Mouse (Mus musculus) spleen, embryonic (tissue): ENCODE measurements around the gene Dnajb1.

Experiments used
- CTCF ChIA-PET: fragments of 350-600 bp; sonication (Branson Sonifier 250); formaldehyde crosslinking; loops from one replicate; lab custom pipeline; 2022; lab: Charles Lee

The Dnajb1 gene

DNA sequence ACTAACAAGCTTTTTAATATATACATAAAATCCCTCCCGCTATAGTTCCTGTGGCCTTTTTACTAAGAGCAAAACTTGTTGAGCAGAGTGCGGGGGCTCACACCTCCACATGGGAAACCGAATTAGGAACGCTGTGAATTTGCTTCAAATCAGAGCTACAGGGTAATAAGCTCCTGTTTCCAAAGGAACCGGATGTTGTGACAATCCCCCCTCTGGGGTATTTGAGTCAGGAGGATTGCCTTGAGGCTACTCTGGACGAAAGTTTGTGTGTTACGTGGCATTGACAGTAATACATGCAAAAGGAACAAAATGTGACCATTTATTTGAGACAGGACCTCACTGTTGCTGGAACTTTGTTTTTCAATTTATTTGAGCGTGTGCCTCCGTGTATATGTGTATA lies 1.1 kb downstream of the Dnajb1 start:
- CTCF ChIA-PET, result interaction anchor here (0.9 kb wide), 1 partner anchor 578 kb away, joined by 3 read pairs; no protein-coding TSS in a partner anchor

DNA sequence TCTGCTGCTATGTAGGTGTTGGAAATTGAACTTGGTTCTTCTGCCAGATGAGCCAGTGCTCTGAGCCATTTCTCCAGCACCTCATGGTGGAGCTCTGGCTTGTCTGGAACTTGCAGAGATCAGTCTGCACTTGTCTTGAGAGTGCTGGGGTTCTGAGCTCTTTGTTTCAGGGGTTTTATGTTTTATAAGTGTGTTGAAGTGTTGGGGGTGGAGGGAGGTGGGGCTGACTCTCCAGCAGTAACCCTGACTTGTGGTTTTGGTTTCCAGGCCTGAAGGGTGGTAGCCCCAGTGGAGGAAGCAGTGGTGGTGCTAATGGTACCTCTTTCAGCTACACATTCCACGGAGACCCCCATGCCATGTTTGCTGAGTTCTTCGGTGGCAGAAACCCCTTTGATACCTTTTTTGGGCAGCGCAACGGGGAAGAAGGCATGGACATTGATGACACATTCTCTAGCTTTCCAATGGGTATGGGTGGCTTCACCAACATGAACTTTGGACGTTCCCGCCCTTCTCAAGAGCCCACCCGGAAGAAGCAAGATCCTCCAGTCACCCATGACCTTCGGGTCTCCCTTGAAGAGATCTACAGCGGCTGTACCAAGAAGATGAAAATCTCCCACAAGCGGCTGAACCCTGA lies 1.7 kb downstream of the Dnajb1 start:
- CTCF ChIA-PET, result no interaction called here

DNA sequence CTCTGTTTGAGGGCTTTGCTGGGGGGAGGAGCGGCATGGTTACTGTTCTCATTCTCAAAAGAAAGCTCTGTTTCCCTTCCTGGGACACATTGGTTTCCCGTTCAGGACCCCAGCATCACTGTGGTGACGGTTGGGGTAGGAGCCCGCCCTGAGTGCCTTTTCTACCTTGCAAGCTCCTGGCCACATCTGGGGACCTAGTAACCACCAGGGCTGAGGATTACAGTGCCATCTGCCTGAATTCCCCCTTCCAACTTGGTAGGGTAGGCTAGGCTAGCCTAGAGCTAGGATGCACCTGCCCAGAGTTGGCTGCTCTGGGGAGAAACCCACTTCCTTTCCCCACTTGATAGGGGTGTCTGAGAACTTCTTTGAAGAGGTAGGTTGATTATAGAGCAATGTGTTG lies 3.9 kb downstream of the Dnajb1 start:
- CTCF ChIA-PET, result interaction anchor here (0.5 to 0.7 kb wide), 3 partner anchors 11 to 1435 kb away, joined by 3 to 10 read pairs (median 3); no protein-coding TSS in a partner anchor

DNA sequence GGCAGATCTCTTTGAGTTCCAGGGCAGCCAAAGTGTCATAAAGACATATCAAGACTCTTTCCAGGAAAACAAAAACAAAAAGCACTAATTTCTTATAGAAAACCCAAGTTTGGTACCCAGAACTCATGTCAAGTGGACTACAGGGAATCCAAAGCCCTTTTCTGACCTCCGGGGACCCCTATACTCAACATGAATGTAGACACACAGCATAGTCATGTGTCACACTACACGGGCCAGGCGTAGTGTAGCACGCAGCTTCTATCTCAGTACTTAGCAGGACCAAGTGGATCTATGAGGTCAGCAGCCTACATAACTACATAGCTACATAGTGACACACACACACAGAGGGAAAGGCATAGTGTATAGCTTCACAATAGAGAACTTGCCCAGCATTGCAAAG lies 5.7 kb downstream of the Dnajb1 start:
- CTCF ChIA-PET, result interaction anchor here (0.7 kb wide), 1 partner anchor 49 kb away, joined by 3 read pairs; no protein-coding TSS in a partner anchor

DNA sequence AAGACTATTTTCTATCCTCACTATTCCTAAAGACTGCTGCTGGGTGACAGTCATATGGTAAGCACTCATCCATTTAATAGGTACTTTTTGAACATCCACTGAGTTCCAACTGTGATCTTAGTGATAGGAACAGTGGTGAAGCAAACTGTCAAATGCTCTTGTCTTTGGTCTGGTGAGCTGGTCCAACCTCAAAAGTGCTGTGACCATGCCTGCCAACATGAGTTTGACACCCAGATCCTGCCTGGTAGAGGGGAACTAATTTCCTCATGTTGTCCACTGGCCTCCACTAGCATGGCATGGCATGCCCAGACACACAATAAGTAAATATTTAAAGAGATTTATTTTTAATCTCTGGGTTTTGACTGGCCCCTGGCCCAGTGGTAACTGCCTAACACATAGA lies 8.6 kb downstream of the Dnajb1 start:
- CTCF ChIA-PET, result no interaction called here

DNA sequence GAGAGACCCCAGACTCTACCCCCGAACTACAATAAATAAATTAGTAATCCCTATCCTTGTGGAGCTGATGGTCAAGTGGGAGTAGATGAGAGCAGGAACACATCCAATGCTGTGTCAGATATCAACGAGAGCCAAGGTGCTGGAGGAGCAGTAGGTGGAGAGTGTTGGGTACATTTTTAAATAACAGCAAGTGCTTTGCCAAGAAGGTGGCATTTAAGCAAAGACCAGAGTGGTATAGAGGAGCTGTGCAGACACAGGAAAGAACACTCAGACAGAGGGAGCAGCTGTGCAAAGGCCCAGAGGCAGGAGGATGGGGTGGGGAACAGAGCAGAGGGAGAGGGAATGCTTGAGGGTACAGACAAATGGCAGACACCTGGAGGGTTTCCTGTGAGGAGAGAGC lies 9.1 kb downstream of the Dnajb1 start:
- CTCF ChIA-PET, result no interaction called here

DNA sequence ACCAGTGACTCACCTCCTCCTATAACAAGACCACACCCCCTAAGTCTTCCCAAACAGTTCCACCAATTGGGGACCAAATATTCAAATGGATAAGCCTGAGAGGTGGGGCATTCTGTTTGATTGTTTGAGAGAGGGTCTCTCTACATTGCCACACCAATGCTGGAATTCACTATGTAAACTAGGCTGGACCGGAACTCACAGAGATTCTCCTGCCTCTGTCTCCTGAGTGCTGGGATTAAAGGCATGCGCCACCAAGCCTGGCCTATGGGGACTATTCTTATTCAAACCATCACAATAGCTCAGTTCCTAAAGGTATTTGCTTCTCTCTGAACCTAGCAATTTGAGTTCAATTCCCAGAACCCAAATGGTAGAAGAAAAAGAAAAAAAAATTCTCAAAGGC lies 10.6 kb downstream of the Dnajb1 start:
- CTCF ChIA-PET, result no interaction called here

DNA sequence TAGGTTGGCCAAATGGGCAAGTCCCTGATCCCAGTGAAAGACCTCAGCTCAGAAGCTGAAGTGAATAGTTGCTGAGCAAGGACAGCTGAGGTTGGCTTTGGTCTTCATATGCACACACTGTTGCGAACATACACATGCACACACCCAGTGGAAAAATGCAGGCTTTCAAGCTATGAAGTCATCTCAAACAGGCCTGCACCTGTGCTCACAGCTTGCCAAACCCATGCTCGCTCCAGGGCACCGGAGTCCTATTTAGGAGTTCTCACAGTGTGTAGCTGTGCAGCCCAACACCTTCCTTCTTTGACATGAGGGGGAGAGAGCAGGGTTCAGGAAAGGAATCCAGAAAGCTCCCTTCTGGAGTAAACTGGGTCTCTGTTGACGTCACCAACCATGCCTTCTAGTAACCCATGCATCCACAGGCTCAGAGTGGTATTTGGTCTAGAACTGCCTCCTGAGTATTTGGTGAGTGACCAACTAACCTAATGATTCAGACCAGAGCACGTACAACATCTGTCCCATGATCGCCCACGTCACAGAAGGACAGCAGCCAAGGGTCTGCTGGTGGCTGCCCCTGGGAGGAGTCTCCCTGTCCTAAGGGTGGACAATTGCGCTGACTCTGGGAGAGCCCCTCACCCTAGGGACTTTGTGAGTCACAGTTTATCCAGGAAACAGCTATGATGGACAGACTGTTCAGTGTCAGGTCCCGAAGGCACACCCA lies 11.7 kb downstream of the Dnajb1 start:
- CTCF ChIA-PET, result no interaction called here

DNA sequence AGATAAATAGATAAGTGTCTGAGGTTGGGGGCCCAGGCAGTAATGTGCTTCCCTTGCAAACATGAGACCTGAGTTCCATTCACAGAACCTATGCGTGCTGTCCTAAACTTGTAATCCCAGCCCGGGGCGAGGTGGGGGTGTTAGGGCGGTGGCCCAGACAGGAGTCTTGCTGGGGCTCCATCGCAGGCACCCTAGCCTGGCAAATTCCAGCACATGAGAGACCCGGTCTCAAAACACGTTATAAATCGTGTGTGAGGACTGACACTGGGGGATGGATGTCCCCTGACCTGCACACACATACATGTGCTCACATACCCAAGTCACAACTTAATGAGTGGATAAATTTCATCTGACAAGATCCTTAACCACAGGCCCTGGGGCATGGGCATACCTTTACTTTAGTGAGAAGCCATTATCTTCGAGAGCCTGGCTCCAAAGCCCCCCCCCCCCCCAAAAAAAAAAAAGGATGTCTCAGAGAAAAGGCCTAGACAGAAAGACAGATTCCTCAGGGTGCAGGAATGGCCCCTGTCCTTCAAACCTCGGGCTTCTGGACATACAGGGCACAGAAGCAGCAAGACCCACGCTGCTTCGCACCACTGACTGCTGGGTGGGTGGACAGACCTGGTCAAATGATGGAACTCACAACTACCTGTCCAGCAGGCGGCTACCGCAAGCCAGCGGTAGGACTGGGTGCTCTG lies 13.8 kb downstream of the Dnajb1 start:
- CTCF ChIA-PET, result no interaction called here

DNA sequence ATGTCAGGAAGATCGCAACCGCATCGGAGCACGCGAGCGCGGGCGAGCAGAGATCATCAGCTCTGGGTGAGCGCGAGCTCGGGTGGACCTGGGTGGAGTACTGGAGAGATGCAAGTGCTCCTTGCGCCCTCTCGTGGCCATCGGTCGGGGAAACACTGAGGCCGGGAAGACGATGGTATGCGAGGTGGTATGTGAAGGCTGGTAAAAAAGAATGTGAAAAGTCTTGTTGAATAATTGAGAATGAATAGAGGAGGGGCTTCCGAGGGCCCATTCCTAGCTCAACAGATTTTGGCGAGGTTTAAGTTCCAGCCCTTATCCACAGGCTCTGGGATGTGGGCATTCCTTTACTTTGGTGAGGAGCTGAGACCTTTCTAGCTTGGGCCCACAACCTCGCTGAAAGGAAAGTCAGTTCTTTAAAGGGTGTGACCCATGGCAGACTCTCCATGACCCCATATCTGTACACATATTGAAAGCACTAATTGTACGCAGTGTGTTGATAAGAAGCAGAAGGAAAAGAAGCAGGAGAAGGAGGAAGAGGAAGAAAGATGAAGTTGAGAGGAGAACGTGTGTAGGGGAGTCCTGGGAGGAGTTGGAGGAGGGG lies 14.5 kb downstream of the Dnajb1 start:
- CTCF ChIA-PET, result interaction anchor here (0.8 kb wide), 1 partner anchor 92 kb away, joined by 6 read pairs; the partner anchor contains the start of gene Ddx39

DNA sequence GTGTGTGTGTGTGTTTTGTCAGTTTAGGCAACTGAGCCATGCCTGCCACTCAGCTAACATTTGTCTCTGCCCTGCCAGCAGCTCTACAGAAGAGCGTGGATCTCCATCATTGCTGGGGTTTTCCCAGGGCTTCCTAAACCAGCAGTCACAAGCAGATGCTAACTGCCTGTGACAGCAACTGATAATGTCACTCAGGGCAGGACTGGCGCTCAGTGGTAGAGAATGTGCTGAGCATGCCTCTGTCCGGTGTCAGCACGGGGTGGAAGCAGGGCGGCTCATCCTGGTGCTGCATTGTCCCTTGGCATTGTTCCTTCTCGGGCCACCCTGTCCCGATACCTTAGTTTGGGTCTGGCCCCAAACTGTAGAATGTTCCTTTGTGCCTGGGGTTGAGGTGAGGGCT lies 15.6 kb downstream of the Dnajb1 start:
- CTCF ChIA-PET, result interaction anchor here (0.6 kb wide), 1 partner anchor 22 kb away, joined by 6 read pairs; no protein-coding TSS in a partner anchor

DNA sequence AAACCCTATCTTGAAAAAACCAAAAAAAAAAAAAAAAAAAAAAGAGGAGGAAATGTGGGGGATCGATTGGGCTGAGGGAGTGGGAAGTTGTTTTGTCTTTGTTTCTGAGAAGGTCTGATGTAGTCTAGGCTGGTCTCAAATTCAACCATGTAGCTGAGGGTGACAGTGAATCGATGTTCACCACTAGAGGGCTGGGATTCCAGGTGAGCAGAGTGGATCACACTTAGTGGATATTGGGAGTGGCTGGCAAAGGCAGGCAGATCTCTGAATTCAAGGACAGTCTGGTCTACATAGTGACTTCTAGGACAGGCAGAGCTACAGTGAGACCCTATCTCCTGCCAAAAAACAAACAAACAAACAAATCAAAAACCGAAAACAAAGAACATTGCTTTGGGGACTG lies 16.7 kb downstream of the Dnajb1 start:
- CTCF ChIA-PET, result no interaction called here

DNA sequence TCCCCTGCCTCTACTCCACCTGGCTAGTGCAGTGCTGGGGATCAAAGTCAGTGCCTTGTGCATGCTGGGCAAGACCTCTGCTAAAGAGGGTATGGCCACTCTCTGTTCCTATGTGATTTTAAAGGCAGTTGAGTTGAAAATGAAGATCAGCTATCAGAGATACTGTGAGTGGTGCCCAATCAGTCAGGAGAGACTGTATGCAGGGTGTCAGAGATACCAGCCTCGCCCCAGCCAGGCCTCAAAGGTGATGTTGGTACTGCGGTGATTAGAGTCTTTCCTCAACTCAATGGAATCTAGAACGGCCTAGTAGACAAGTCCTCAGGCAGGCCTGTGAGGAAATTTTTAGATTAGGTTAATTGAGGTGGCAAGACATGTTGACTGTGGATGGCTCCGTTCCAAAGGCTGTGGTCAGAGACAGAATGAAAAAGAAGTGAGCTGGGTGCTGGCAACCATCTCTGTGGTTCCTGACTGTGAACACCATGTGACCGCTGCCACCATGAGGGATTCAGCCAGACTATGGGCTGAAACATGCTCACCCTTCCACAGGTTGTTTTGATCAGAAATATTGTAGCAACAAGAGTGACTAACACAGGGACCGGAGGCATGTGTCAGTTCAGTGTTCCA lies 17.8 kb downstream of the Dnajb1 start:
- CTCF ChIA-PET, result no interaction called here

DNA sequence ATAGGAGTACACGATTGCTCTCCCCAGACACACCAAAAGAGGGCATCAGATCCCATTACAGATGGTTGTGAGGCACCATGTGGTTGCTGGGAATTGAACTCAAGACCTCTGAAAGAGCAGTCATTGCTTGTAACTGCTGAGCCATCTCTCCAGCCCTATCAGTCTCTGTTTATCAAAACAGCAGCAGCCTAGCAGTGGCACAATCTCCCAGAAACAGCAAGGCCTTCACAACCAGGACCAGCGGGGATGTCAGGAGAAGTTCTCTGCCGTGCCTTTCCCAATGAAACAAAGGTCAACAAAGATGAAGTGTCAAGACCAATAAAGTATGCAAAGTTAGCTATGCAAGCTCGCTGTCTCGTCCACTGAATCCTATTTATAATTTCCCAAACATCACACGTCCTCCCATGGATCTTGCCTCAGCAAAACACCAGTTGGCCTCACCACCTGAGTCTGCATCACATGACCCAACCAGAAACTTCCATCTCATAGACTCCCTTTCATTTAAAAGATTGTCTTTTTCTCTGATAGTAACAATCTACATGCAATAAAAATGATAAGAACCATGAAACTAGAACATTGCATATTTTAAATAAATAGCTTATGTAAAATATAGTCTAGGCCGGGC lies 24.2 kb downstream of the Dnajb1 start:
- CTCF ChIA-PET, result no interaction called here

DNA sequence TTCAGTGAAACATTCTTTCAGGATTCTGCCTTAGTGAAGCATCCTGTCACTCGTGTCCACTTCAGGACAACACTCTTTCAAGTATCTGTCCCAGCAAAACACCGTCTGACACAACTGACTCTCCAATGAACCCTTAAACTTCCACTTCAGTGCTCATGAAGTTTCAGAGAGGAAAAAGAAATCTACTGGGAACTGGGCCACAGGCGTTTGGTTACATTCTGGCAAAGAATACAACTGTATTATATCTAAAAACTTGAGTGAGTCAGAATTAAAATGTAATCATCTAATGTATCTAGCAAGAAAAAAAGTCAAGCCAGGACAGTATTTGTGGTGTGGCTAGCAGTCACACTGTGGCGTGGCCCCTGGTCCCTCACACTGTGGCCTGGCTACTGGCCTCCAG lies 30.9 kb downstream of the Dnajb1 start:
- CTCF ChIA-PET, result no interaction called here

DNA sequence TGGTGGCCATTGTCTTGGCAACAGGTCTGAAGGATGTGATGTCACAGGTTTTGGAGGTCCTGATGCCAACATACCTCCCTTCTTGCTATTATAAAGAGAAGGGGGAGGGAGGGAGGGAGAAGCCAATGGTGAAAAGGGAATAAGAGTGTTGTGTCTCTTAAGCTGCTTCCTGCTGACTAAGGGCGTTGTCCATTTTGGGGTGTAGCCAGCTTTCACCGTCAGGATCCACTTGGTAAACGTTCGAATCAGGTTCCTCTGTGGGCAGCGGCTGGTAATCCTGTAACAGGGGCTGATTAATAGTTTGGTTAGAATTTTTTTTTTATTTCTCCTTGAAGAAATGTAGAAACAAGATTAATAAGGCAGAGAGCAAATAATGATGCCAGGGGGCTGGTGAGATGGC lies 31.7 kb downstream of the Dnajb1 start:
- CTCF ChIA-PET, result no interaction called here

DNA sequence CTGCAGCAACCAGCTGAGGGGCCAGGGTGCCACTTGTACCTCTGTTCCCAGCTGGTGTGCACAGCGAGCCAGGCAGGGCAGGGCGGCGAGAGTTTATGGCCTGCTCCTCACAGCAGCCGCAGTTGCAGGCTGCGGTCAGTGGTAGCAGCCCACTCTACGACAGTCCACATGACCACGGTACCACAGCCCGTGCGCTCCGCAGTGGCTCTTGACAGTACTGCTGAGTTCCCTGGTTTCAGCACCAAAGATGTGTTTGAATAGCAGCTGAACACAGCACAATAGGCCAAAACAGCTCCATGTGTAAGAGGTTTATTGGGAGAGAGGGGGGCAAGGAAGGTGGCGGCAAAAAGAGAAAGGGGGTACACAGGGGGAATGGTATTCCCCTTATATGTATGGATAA lies 39.5 kb downstream of the Dnajb1 start:
- CTCF ChIA-PET, result no interaction called here

DNA sequence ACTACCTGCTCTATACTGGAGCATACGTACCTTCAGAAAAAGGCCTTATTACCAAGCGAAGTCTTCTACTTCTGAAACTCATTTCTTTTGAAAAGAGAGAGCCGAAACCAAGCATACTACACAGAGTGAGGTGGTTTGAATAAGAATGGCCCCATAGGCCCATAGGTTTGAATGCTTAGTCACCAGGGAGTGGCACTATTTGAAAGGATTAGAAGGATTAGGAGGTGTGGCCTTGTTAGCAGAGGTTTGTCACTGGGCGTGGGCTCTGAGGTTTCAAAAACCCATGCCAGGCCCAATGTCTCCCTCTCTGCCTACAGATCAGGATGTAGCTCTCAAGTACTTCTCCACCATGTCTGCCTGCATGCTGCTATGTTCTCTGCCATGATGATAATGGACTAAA lies 40.0 kb downstream of the Dnajb1 start:
- CTCF ChIA-PET, result no interaction called here

DNA sequence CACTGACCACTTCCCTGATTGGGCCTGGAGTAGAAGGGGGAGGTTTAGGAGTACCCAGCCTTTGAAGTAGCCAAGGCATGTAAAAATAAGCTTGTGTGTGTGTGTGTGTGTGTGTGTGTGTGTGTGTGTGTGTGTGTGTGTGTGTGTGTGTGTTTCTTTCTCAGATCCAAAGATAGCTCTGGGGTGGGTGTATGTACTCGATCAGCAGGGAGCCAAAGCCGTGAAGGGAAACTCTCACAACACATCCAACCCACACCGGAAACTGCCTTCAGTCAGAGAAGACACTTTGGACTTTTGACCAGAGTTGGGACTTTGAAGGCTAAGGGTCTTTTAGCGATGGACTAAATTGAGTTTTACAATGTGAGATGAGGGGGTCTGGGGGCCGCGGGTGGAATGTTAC lies 41.7 kb downstream of the Dnajb1 start:
- CTCF ChIA-PET, result no interaction called here

DNA sequence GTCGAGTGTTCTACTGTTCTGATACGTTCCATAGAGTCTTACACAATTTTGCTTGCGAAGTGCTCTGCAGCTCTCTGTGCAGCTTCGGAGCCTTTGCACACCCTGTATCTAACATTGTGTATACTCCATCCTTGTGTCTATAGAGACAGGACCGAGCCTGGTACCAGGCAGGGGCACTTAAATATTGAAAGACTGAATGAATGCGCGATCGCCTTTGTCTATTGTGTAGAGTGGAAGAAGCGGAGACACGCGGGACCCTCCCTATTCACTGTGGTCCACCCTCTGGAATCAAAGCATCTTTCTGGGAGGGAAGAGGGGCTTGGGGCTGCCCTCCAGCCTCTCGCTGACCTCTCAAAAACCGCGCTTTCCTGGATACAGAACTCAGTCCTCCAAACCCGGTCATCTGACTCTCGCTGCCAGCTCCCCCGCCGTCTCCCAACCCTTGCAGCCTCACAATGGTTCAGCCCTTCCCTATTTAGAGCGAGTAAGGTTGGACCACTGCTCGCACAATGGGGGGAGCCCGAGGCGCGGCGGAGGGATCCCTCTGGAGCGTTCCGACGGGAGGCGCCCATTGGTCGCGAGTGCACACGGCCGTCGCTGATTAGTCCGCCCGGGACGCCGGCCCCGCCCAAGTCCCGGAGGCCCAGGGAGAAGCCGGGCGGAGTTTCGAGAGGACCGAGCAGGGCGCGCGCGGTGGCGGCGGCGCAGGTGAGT lies 44.2 kb downstream of the Dnajb1 start, which contains the start of gene Gipc1:
Gipc1 (plus strand) TSS at position 648 of the 714 bp plus-strand sequence.
- CTCF ChIA-PET, result interaction anchor here (1.0 to 1.1 kb wide), 2 partner anchors 322 to 1434 kb away, joined by 3 read pairs; no protein-coding TSS in a partner anchor
